Comparison of ENCODE assay signal across 8 mouse cellular contexts in the genomic region with DNA sequence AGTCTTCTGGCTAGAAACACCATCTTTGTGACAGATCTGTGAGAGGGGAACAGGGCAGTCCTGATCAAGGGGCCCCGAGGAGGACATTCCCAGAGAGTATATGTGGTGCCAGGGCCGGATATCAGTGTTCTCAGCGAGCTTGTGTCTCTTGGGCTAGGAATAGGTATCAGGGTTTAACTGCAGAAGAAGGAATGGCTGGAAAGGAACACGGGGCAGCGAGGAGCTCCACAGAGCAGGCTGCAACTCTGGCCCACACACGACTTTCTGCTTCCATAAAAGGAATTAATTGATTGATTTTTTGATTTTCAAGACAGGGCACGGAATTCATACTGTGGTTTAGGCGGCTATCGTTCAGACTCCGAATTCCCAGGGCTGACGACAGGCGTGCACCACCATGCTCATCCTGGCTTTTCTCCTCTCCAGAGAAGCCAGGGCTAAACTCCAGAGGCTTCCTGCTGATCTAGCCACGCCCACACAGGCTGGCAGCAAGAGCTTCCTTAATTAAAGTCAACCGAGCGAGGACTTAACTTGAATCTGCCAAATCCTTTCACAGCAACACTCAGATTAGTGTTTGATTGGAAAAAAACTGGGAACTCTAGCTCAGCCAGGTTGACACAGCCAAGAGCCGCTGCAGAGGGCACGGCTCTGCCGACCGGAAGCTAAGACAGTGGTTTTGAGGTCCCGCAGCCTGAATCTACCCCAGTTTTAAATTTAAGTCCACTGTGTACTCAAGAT.
DNase-seq lines count a peak whose midpoint lies in the region; ATAC-seq and TF ChIP-seq lines count a peak whose summit lies in the region.

No protein-coding gene starts in this region.

- DNase-seq in gastrocnemius, postnatal 10 days: peak; percentile 21
- no peak for DNase-seq in gastrocnemius, adult 8-10 months (ENCODE audit: low spot score in 2 of 2)
- DNase-seq in embryo, embryonic 11 days: peak; percentile 75
- peak; percentile 84 for DNase-seq in kidney, adult 9 months
- peak; percentile 22 for DNase-seq in liver

- peak overlapping the region; percentile 75 for H3K4me2 ChIP-seq in heart, embryonic 12.5 days
- peak overlapping the region; percentile 55 for H3K4me2 ChIP-seq in midbrain, embryonic 15.5 days

- peak overlapping the region; percentile 60 for H3K9ac ChIP-seq in heart, embryonic 12.5 days
- H3K9ac ChIP-seq in midbrain, embryonic 15.5 days: no peak overlapping the region

- H3K4me1 ChIP-seq in heart, embryonic 12.5 days (replicated peaks): peaks cover 3% of the 10 kb centered on the region; the same call in 1 of the 2 replicates
- H3K4me1 ChIP-seq in midbrain, embryonic 15.5 days: peaks cover 13% of the 10 kb centered on the region
- peaks cover 6% of the 10 kb centered on the region for H3K4me1 ChIP-seq in testis, adult 2 months (ENCODE audit: control insufficient read depth, insufficient read depth, low read length)

- H3K4me3 ChIP-seq in heart, embryonic 12.5 days: peak overlapping the region; percentile 48
- peak overlapping the region; percentile 30 for H3K4me3 ChIP-seq in midbrain, embryonic 15.5 days
- H3K4me3 ChIP-seq in testis, adult 2 months (ENCODE audit: control insufficient read depth, low read depth, low read length): peak overlapping the region; percentile 15

- no peak for TF ChIP-seq CTCF in testis, adult 2 months (IDR thresholded peaks at IDR 0.05; ENCODE audit: control insufficient read depth, insufficient read depth, insufficient replicate concordance, low read depth, low read length)

- peak; percentile 55; the same call in 1 of the 2 replicates for ATAC-seq in heart, embryonic 12.5 days (ENCODE audit: insufficient number of reproducible peaks, low FRiP score)
- peak; percentile 91 for ATAC-seq in midbrain, embryonic 15.5 days (replicated peaks)

- TF ChIP-seq POLR2A in testis, adult 2 months (IDR thresholded peaks at IDR 0.05; ENCODE audit: control insufficient read depth, low read depth, low read length): no peak

- H3K36me3 ChIP-seq in heart, embryonic 12.5 days: no peaks in the 10 kb centered on the region
- no peaks in the 10 kb centered on the region for H3K36me3 ChIP-seq in midbrain, embryonic 15.5 days (replicated peaks)
- H3K36me3 ChIP-seq in testis, adult 2 months (ENCODE audit: control insufficient read depth, insufficient read depth, low read length): no peaks in the 10 kb centered on the region

- no peaks in the 10 kb centered on the region for H3K9me3 ChIP-seq in heart, embryonic 12.5 days (replicated peaks)
- no peaks in the 10 kb centered on the region for H3K9me3 ChIP-seq in midbrain, embryonic 15.5 days

- H3K27me3 ChIP-seq in heart, embryonic 12.5 days (replicated peaks): 0 out of 2 replicates have a peak, but pooled peaks cover 3% of the 10 kb centered on the region
- H3K27me3 ChIP-seq in midbrain, embryonic 15.5 days (replicated peaks): no peaks in the 10 kb centered on the region
- no peaks in the 10 kb centered on the region for H3K27me3 ChIP-seq in testis, adult 2 months (ENCODE audit: control insufficient read depth, insufficient read depth, low read length)

- 6% methylated on average over 20 of the region's 20 CpGs for WGBS in heart, embryonic 12.5 days
- WGBS in midbrain, embryonic 15.5 days: 4% methylated on average over 20 of the region's 20 CpGs

- no peak overlapping the region for H3K27ac ChIP-seq in heart, embryonic 12.5 days (ENCODE audit: poor library complexity, severe bottlenecking)
- no peak overlapping the region for H3K27ac ChIP-seq in midbrain, embryonic 15.5 days
- no peak overlapping the region for H3K27ac ChIP-seq in testis, adult 2 months (ENCODE audit: control insufficient read depth, insufficient read depth, low read depth, low read length)

Comparison
In these comparisons a context has a peak if more than half of its experiments do, and no peak if none do; other contexts are left out.
1. DNase-seq: peak in gastrocnemius, postnatal 10 days (single experiment), embryo, embryonic 11 days (single experiment), kidney, adult 9 months (single experiment) and liver (single experiment); none in gastrocnemius, adult 8-10 months (0 of 2).
2. Peak in every context shown above with its lines, with median percentiles within 50 percentile points of each other: H3K4me3 ChIP-seq.